Mouse (Mus musculus): Measurements from ENCODE around the gene Cd276. TPM values are rescaled to one million over a fixed set of nuclear protein-coding genes. Genes with fewer than 3 reads are reported as not detected.
A peak's percentile ranks its signal among the peaks of the same experiment; 100 is the strongest.

Gene Cd276
- total and polyA plus RNA-seq, 2 experiments from 2014 or later = 16.5 to 23.1 TPM

DNA sequence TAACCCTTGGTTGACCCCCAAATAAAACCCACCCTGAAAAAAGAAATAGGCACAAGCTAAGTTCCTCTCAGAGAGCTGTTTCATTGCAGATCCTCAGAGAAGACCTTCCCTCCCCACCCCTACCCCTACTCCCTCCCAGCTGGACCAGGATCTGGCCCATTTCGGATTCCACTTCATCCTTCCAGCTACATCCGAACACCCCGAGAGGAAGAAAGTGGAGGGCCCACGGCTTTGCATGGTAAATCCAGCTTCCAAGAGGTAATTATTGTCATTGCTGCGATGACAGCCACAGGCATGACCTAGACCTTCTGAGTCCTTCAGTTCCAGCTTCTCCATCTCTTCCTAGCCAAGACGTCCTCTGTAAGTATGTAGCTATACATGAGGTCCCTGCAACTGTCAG is 4.3 kb downstream of the Cd276 start:
- Histone ChIP-seq H3K27ac (no peak overlapping the region), H3K36me3 (ENCODE audit: insufficient read depth, low read length) (no peaks in the 10 kb centered on the region), H3K9me3 (ENCODE audit: low read length) (no peaks in the 10 kb centered on the region), H3K27me3 (ENCODE audit: insufficient read depth, low read length) (no peaks in the 10 kb centered on the region), H3K9ac (replicated peaks; ENCODE audit: low read length) (no peak overlapping the region), H3K4me1 (ENCODE audit: insufficient read depth, low read length) (peaks cover 10% of the 10 kb centered on the region; the same call in 1 of the 2 replicates), H3K4me2 (ENCODE audit: low read depth, low read length) (no peak overlapping the region), H3K4me3 (ENCODE audit: low read length) (no peak overlapping the region)
- ATAC-seq (no peak), DNase-seq (ENCODE audit: low spot score) (no peak)
- 94% methylated on average over 6 of the region's 6 CpGs for WGBS
- TF ChIP-seq CTCF (IDR thresholded peaks at IDR 0.05; ENCODE audit: low read depth) = no peak

DNA sequence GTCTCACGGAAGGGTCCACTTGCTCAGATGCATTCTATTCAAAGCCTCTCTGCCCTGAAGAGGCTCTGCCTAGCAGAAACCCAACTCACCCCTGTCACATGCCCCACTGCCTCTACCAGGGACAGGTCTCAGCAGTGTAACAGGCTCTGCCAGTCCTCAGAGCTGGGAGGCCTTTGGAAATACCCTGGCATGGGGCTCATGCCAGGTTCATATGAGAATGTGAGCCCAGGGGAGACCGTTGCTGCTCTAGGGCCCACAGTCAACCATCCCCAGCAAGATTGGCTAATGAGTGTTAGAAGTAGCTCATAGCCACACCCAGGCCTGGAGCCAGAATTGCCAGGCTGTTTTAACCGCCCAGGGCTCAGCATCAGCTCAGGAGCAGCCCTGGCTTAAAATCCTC is 5.5 kb downstream of the Cd276 start:
- 56% methylated on average over 3 of the region's 3 CpGs for WGBS
- Histone ChIP-seq H3K4me3 (ENCODE audit: low read length) (no peak overlapping the region), H3K9me3 (ENCODE audit: low read length) (no peaks in the 10 kb centered on the region), H3K9ac (replicated peaks; ENCODE audit: low read length) (no peak overlapping the region), H3K27me3 (ENCODE audit: insufficient read depth, low read length) (no peaks in the 10 kb centered on the region), H3K27ac (no peak overlapping the region), H3K4me1 (ENCODE audit: insufficient read depth, low read length) (peaks cover 10% of the 10 kb centered on the region; the same call in 1 of the 2 replicates), H3K36me3 (ENCODE audit: insufficient read depth, low read length) (no peaks in the 10 kb centered on the region), H3K4me2 (ENCODE audit: low read depth, low read length) (no peak overlapping the region)
- DNase-seq (ENCODE audit: low spot score) = no peak
- ATAC-seq = no peak
- no peak for TF ChIP-seq CTCF (IDR thresholded peaks at IDR 0.05; ENCODE audit: low read depth)

DNA sequence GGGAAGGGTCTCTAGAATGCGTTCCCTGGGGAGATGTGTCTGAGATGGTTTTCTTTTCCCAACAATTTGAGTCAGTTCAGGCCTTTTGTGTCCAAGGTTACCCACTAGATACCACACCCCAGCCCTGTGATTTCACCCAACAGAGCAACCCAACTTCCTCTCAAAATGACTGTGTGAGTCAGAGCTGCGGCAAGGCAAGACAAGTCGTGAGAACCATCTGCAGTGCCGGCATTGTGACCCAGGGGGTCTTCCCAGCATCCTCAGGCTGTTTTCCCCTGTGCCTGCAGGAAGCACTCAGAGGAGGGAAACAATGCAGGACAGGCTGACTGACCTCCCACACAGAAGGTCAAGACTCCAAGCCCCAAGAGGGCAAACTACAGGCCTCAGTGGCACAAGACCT is 6.3 kb downstream of the Cd276 start:
- ATAC-seq = no peak
- Histone ChIP-seq H3K27me3 (ENCODE audit: insufficient read depth, low read length) (no peaks in the 10 kb centered on the region), H3K4me2 (ENCODE audit: low read depth, low read length) (no peak overlapping the region), H3K4me1 (ENCODE audit: insufficient read depth, low read length) (peaks cover 5% of the 10 kb centered on the region; the same call in 1 of the 2 replicates), H3K9me3 (ENCODE audit: low read length) (no peaks in the 10 kb centered on the region), H3K4me3 (ENCODE audit: low read length) (no peak overlapping the region), H3K9ac (replicated peaks; ENCODE audit: low read length) (no peak overlapping the region), H3K36me3 (ENCODE audit: insufficient read depth, low read length) (no peaks in the 10 kb centered on the region), H3K27ac (no peak overlapping the region)
- TF ChIP-seq CTCF (IDR thresholded peaks at IDR 0.05; ENCODE audit: low read depth) = no peak
- DNase-seq (ENCODE audit: low spot score) = no peak
- whole genome bisulfite sequencing = 42% methylated on average over 4 of the region's 4 CpGs

DNA sequence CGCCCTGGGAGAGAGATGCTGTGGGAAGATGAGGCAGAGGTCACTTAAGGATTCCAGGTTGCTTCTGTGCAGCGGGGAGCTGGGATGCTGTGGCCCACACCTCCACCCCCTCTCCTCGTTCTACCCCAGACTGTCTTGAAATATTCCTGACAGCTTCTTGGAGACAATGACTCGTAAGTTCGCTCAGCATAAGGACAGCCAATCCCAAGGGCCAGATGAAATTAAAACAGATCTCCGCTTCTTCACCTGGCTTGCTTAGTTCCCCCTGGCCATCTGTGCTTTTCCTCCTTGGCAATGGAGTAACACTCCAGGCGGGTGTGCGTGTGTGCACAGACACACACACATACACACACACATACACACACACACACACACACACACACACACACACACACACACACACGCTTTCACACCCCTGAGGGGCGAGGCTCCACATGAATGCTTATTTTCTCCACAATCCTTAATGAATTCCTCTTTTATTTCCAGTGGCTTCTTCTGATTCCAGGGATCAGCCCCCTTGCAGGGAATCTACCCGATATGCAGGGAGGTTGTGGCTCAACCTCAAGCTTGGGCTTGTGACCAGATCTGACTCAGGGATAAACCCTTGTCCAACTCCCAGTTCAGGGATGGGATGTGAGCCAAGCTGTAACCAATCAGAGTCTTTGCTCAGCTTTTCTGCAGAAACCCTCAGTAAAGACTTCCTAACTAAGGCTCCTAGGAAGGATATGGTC is 8.4 kb downstream of the Cd276 start:
- ATAC-seq (no peak), DNase-seq (ENCODE audit: low spot score) (peak; percentile 46)
- Histone ChIP-seq H3K9me3 (ENCODE audit: low read length) (no peaks in the 10 kb centered on the region), H3K4me3 (ENCODE audit: low read length) (no peak overlapping the region), H3K27ac (no peak overlapping the region), H3K9ac (replicated peaks; ENCODE audit: low read length) (no peak overlapping the region), H3K36me3 (ENCODE audit: insufficient read depth, low read length) (no peaks in the 10 kb centered on the region), H3K4me2 (ENCODE audit: low read depth, low read length) (no peak overlapping the region), H3K27me3 (ENCODE audit: insufficient read depth, low read length) (no peaks in the 10 kb centered on the region), H3K4me1 (ENCODE audit: insufficient read depth, low read length) (0 out of 2 replicates have a peak, but pooled peaks cover 4% of the 10 kb centered on the region)
- WGBS = 53% methylated on average over 11 of the region's 11 CpGs
- TF ChIP-seq CTCF (IDR thresholded peaks at IDR 0.05; ENCODE audit: low read depth) = no peak

DNA sequence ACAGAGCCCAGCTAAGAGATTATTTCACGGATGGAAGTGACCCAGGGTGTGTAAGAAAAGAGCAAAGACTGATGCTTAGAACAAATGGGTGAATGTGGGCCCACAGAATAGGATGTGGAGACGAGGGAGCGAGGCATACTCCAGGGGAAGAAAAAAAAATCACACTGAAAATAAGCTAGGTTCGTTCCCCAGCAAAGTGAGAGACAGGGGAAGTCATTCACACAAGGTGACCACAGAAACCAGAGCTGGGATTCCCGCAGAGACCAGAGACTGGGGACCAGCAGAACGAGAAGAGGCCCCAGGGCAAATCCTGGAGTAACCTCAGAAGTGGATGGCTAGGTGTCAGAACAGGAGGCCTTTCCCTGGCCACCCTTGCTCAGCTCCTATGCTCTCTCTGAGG is 9.8 kb downstream of the Cd276 start:
- Histone ChIP-seq H3K9me3 (ENCODE audit: low read length) (no peaks in the 10 kb centered on the region), H3K27me3 (ENCODE audit: insufficient read depth, low read length) (no peaks in the 10 kb centered on the region), H3K4me1 (ENCODE audit: insufficient read depth, low read length) (0 out of 2 replicates have a peak, but pooled peaks cover 5% of the 10 kb centered on the region), H3K36me3 (ENCODE audit: insufficient read depth, low read length) (no peaks in the 10 kb centered on the region), H3K27ac (no peak overlapping the region; the same call in 1 of the 2 replicates), H3K4me3 (ENCODE audit: low read length) (no peak overlapping the region), H3K4me2 (ENCODE audit: low read depth, low read length) (no peak overlapping the region), H3K9ac (replicated peaks; ENCODE audit: low read length) (no peak overlapping the region)
- 66% methylated on average over 6 of the region's 6 CpGs for WGBS
- DNase-seq (ENCODE audit: low spot score) (no peak), ATAC-seq (no peak)
- TF ChIP-seq CTCF (IDR thresholded peaks at IDR 0.05; ENCODE audit: low read depth) = no peak

DNA sequence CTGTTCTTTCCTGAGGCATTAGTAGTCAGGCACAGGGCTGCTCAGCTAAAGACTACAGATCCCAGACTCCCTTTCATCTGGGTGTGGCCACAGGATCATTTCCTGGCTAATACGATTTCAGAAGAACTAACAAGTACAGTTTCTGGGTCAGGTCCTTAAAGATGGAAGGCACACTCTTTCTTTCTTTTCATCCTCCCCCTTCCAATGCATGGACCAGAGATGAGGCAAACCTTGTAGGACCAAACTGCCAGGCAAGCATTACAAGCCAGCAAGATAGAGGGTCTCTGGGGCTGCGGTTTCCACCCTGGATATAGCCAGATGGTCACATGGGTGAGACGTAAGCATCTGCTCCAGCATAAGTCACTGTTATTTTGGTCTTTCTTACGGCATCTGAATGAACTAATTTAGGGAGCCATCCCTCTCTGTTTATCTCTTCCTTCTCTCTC is 10.3 kb downstream of the Cd276 start:
- Histone ChIP-seq H3K4me3 (ENCODE audit: low read length) (no peak overlapping the region), H3K27me3 (ENCODE audit: insufficient read depth, low read length) (no peaks in the 10 kb centered on the region), H3K9me3 (ENCODE audit: low read length) (no peaks in the 10 kb centered on the region), H3K27ac (peak overlapping the region; percentile 56; the same call in 1 of the 2 replicates), H3K36me3 (ENCODE audit: insufficient read depth, low read length) (no peaks in the 10 kb centered on the region), H3K9ac (replicated peaks; ENCODE audit: low read length) (no peak overlapping the region), H3K4me2 (ENCODE audit: low read depth, low read length) (peak overlapping the region; percentile 25; the same call in 1 of the 2 replicates), H3K4me1 (ENCODE audit: insufficient read depth, low read length) (0 out of 2 replicates have a peak, but pooled peaks cover 5% of the 10 kb centered on the region)
- TF ChIP-seq CTCF (IDR thresholded peaks at IDR 0.05; ENCODE audit: low read depth) = no peak
- DNase-seq (ENCODE audit: low spot score) (peak; percentile 43), ATAC-seq (no peak)
- 58% methylated on average over 4 of the region's 4 CpGs for WGBS

DNA sequence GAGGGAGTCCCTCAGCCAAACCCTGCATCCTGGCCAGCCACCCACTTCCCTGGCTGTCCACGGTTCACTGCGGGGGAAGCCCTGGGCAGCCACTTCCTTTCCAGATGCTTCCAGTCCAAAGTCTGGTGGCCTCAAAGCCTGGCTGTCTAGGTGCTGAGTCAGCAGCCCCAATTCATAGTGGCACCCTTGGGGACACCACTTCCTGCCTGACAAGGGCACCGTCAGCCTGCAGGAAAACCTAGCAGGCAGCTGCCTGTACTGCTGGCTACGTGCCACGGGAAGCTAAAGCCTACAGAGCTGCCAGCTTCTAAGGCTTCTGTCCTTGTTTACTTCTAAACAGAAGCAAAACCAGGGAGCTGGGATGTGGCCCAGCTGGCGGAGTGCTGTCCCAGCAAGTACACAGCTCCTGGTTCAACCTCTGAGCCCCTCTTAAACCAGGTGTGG is 13.3 kb downstream of the Cd276 start:
- no peak overlapping the region for H3K4me3 ChIP-seq (ENCODE audit: low read length)
- H3K4me1 ChIP-seq (ENCODE audit: insufficient read depth, low read length) = 0 out of 2 replicates have a peak, but pooled peaks cover 5% of the 10 kb centered on the region
- H3K27me3 ChIP-seq (ENCODE audit: insufficient read depth, low read length) = no peaks in the 10 kb centered on the region
- ATAC-seq = peak; percentile 50; the same call in 1 of the 2 replicates
- H3K27ac ChIP-seq = 0 out of 2 replicates have a peak overlapping the region, but pooled peaks have one; percentile 48
- 0 out of 2 replicates have a peak, but pooled peaks cover 6% of the 10 kb centered on the region for H3K36me3 ChIP-seq (ENCODE audit: insufficient read depth, low read length)
- no peak for TF ChIP-seq CTCF (IDR thresholded peaks at IDR 0.05; ENCODE audit: low read depth)
- H3K9me3 ChIP-seq (ENCODE audit: low read length) = no peaks in the 10 kb centered on the region
- H3K4me2 ChIP-seq (ENCODE audit: low read depth, low read length) = no peak overlapping the region
- 28% methylated on average over 6 of the region's 6 CpGs for WGBS
- DNase-seq (ENCODE audit: low spot score) = peak; percentile 84
- no peak overlapping the region for H3K9ac ChIP-seq (replicated peaks; ENCODE audit: low read length)

Measured in hindbrain, postnatal 0 days (tissue).